Mouse (Mus musculus) stomach, postnatal 0 days (tissue): Measurements from ENCODE around the gene Tmem88b.

ENCODE experiments used
- CTCF ChIP-seq: IDR thresholded peaks from 2 replicates; pipeline ENCODE4 v1.5.1; 2016; ENCODE audit warnings: antibody characterized with exemption, low read depth, mild to moderate bottlenecking, moderate library complexity
- EP300 ChIP-seq: optimal IDR thresholded peaks from 2 replicates; pipeline ENCODE3; 2016; ENCODE audit warnings: antibody characterized with exemption

GRCm38 (mm10) chr4:155832321-155832720, 46.6 kb upstream of the Tmem88b start:
- no peak for TF ChIP-seq CTCF
- TF ChIP-seq EP300: no peak
